Mouse (Mus musculus) hindbrain, embryonic 16.5 days (tissue): ENCODE measurements around the gene Xbp1. TPM values are rescaled to one million over a fixed set of nuclear protein-coding genes. Genes with fewer than 3 reads are reported as not detected.
A peak's percentile ranks its signal among the peaks of the same experiment; 100 is the strongest.
"Not testable (repeated sequence)": the region's sequence is repeated elsewhere in the genome, so short reads cannot be mapped to it uniquely, and the experiment has no call there.

Experiments
- ATAC-seq: fragments of 200-750 bp; cut with Nextera tagmentation; 2 replicates; pipeline ENCODE4 v1.8.0; 2017; ENCODE audit warnings: moderate TSS enrichment, moderate library complexity
- H3K27ac ChIP-seq: fragments of 300-500 bp; sonication (generic); 2 replicates; pipeline ENCODE4 v1.5.1; 2014; ENCODE audit warnings: low read depth, mild to moderate bottlenecking, control low read depth, low read length, moderate library complexity
- H3K27me3 ChIP-seq: fragments of 300-500 bp; sonication (generic); replicated peaks from 2 replicates; pipeline ENCODE4 v1.6.1; 2014; ENCODE audit warnings: low read length; ENCODE audit not compliant: control insufficient read depth, insufficient read depth
- H3K36me3 ChIP-seq: fragments of 300-500 bp; sonication (generic); 2 replicates; pipeline ENCODE4 v1.6.1; 2014; ENCODE audit warnings: mild to moderate bottlenecking, low read length, moderate library complexity, mixed read lengths; ENCODE audit not compliant: control insufficient read depth, insufficient read depth
- H3K4me1 ChIP-seq: fragments of 300-500 bp; sonication (generic); 2 replicates; pipeline ENCODE4 v1.6.1; 2014; ENCODE audit warnings: low read depth, low read length; ENCODE audit not compliant: control insufficient read depth, insufficient read depth
- H3K4me2 ChIP-seq: fragments of 300-500 bp; sonication (generic); 2 replicates; pipeline ENCODE4 v1.6.1; 2014; ENCODE audit warnings: mild to moderate bottlenecking, low read length, control low read depth, moderate library complexity
- H3K4me3 ChIP-seq: fragments of 300-500 bp; sonication (generic); 2 replicates; pipeline ENCODE4 v1.5.1; 2014; ENCODE audit warnings: mild to moderate bottlenecking, low read length, control low read depth, moderate library complexity
- H3K9ac ChIP-seq: fragments of 300-500 bp; sonication (generic); 2 replicates; pipeline ENCODE4 v1.6.1; 2014; ENCODE audit warnings: low read depth, mild to moderate bottlenecking, control low read depth, low read length, moderate library complexity
- H3K9me3 ChIP-seq: fragments of 300-500 bp; sonication (generic); 2 replicates; pipeline ENCODE4 v1.6.1; 2014; ENCODE audit warnings: mild to moderate bottlenecking, low read length, moderate library complexity; ENCODE audit not compliant: control insufficient read depth
- WGBS: fragments of 180-500 bp; shearing (Covaris S2); extraction: QIAGEN DNeasy Blood & Tissue Kit; methylation state at CpG from one replicate; pipeline ENCODE4 v1.1.7; 2014; 5-methylcytosine and 5-hydroxymethylcytosine counted together
- polyA plus RNA-seq: library from polyadenylated mRNA; unstranded; fragments of >200 nt; fragmentation: Nextera tagmentation; extraction: Ambion mirVana; gene quantifications from 2 replicates; pipeline ENCODE4 v1.2.1, GENCODE M21; 2015

Xbp1 gene
- polyA plus RNA-seq, 1 experiment from 2014 or later = 148 TPM

GRCm38 (mm10) chr11:5540331-5540730 is 19.9 kb downstream of the Xbp1 start:
- Histone ChIP-seq H3K27ac (no peak overlapping the region), H3K4me1 (peaks cover 8% of the 10 kb centered on the region), H3K27me3 (no peaks in the 10 kb centered on the region), H3K9me3 (no peaks in the 10 kb centered on the region), H3K4me2 (peak overlapping the region; percentile 68), H3K4me3 (no peak overlapping the region), H3K9ac (no peak overlapping the region), H3K36me3 (no peaks in the 10 kb centered on the region; the same call in 1 of the 2 replicates)
- 59% methylated on average over 4 of the region's 4 CpGs for WGBS
- ATAC-seq = no peak

GRCm38 (mm10) chr11:5541230-5541798 is 20.9 kb downstream of the Xbp1 start:
- Histone ChIP-seq H3K4me1 (peaks cover 8% of the 10 kb centered on the region), H3K4me2 (peak overlapping the region; percentile 68), H3K27ac (peak overlapping the region; percentile 76), H3K9me3 (no peaks in the 10 kb centered on the region), H3K9ac (peak overlapping the region; percentile 94), H3K27me3 (no peaks in the 10 kb centered on the region), H3K4me3 (peak overlapping the region; percentile 88), H3K36me3 (no peaks in the 10 kb centered on the region; the same call in 1 of the 2 replicates)
- whole genome bisulfite sequencing = 1% methylated on average over 28 of the region's 28 CpGs
- ATAC-seq = peak; percentile 11; the same call in 1 of the 2 replicates

GRCm38 (mm10) chr11:5541799-5542481 is 21.5 kb downstream of the Xbp1 start, which contains the start of gene Ccdc117:
TSS of gene Ccdc117 (minus strand) at chr11:5542187.
- Histone ChIP-seq H3K4me2 (peak within 1 kb of the TSS; percentile 68), H3K4me1 (peaks cover 8% of the 10 kb centered on the region), H3K9ac (peak within 1 kb of the TSS; percentile 94), H3K36me3 (no peaks in the 10 kb centered on the region; the same call in 1 of the 2 replicates), H3K27ac (peak within 1 kb of the TSS; percentile 76), H3K9me3 (no peaks in the 10 kb centered on the region), H3K4me3 (peak within 1 kb of the TSS; percentile 88), H3K27me3 (no peaks in the 10 kb centered on the region)
- WGBS = under 1% methylated on average over 52 of the region's 65 CpGs
- ATAC-seq = peak; percentile 99

GRCm38 (mm10) chr11:5542482-5543185 is 22.2 kb downstream of the Xbp1 start:
- 0 out of 2 replicates have a peak overlapping the region, but pooled peaks have one; percentile 35 for H3K27ac ChIP-seq
- H3K9ac ChIP-seq = peak overlapping the region; percentile 94
- 55% methylated on average over 5 of the region's 5 CpGs for WGBS
- no peaks in the 10 kb centered on the region for H3K9me3 ChIP-seq
- ATAC-seq = no peak
- no peaks in the 10 kb centered on the region; the same call in 1 of the 2 replicates for H3K36me3 ChIP-seq
- peak overlapping the region; percentile 88 for H3K4me3 ChIP-seq
- H3K4me2 ChIP-seq = peak overlapping the region; percentile 68
- peaks cover 8% of the 10 kb centered on the region for H3K4me1 ChIP-seq
- no peaks in the 10 kb centered on the region for H3K27me3 ChIP-seq

GRCm38 (mm10) chr11:5543281-5543680 is 22.8 kb downstream of the Xbp1 start:
- H3K4me3 ChIP-seq = no peak overlapping the region
- H3K4me1 ChIP-seq = peaks cover 8% of the 10 kb centered on the region
- no peak for ATAC-seq
- no peaks in the 10 kb centered on the region for H3K27me3 ChIP-seq
- H3K9ac ChIP-seq = no peak overlapping the region
- WGBS = 95% methylated on average over 1 of the region's 1 CpGs
- H3K36me3 ChIP-seq = no peaks in the 10 kb centered on the region; the same call in 1 of the 2 replicates
- H3K27ac ChIP-seq = no peak overlapping the region
- H3K9me3 ChIP-seq = no peaks in the 10 kb centered on the region
- H3K4me2 ChIP-seq = no peak overlapping the region

- H3K4me1 ChIP-seq, H3K9ac ChIP-seq: not testable (repeated sequence)
- 100% methylated on average over 1 of the region's 1 CpGs for WGBS
Observed at GRCm38 (mm10) chr11:5544709-5545108, 24.2 kb downstream of the Xbp1 start.

GRCm38 (mm10) chr11:5545457-5545856 is 25.0 kb downstream of the Xbp1 start:
- peaks cover 5% of the 10 kb centered on the region for H3K4me1 ChIP-seq
- WGBS = 76% methylated on average over 4 of the region's 4 CpGs
- no peak overlapping the region for H3K4me2 ChIP-seq
- no peak for ATAC-seq
- no peaks in the 10 kb centered on the region for H3K27me3 ChIP-seq
- H3K9ac ChIP-seq = no peak overlapping the region
- no peaks in the 10 kb centered on the region for H3K36me3 ChIP-seq
- no peaks in the 10 kb centered on the region for H3K9me3 ChIP-seq
- no peak overlapping the region for H3K4me3 ChIP-seq
- H3K27ac ChIP-seq = no peak overlapping the region

More at GRCm38 (mm10) chr11:5544709-5545108, 24.2 kb downstream of the Xbp1 start:
- not testable (repeated sequence) for H3K36me3 ChIP-seq, H3K4me3 ChIP-seq, H3K27me3 ChIP-seq, ATAC-seq, H3K27ac ChIP-seq, H3K9me3 ChIP-seq, H3K4me2 ChIP-seq

GRCm38 (mm10) chr11:5546693-5547092 is 26.2 kb downstream of the Xbp1 start:
- no peak for ATAC-seq
- Histone ChIP-seq H3K27me3 (no peaks in the 10 kb centered on the region), H3K9me3 (no peaks in the 10 kb centered on the region), H3K4me2 (no peak overlapping the region), H3K4me1 (no peaks in the 10 kb centered on the region), H3K9ac (no peak overlapping the region), H3K4me3 (no peak overlapping the region), H3K27ac (no peak overlapping the region), H3K36me3 (no peaks in the 10 kb centered on the region)
- 87% methylated on average over 3 of the region's 3 CpGs for WGBS

- H3K4me3 ChIP-seq = no peak overlapping the region
- no peak overlapping the region for H3K9ac ChIP-seq
- H3K4me1 ChIP-seq = no peaks in the 10 kb centered on the region
- H3K27me3 ChIP-seq = no peaks in the 10 kb centered on the region
- 89% methylated on average over 5 of the region's 5 CpGs for WGBS
- no peak for ATAC-seq
- H3K9me3 ChIP-seq = no peaks in the 10 kb centered on the region
- no peaks in the 10 kb centered on the region for H3K36me3 ChIP-seq
- H3K27ac ChIP-seq = no peak overlapping the region
- no peak overlapping the region for H3K4me2 ChIP-seq
Observed at GRCm38 (mm10) chr11:5551430-5551829, 31.0 kb downstream of the Xbp1 start.
